Mouse (Mus musculus): ENCODE results near the gene Slc27a3.

GRCm38 (mm10) chr3:90408721-90409120 is 19.0 kb upstream of the Slc27a3 start:
- TF ChIP-seq CTCF (IDR thresholded peaks at IDR 0.05; ENCODE audit: extremely low read depth, insufficient read depth, low read length) (no peak), POLR2A (IDR thresholded peaks at IDR 0.05; ENCODE audit: extremely low read depth, insufficient read depth, low read length) (no peak)

Measured in cortical plate, adult 2 months (tissue).